Mouse (Mus musculus) stomach, postnatal 0 days (tissue): Measurements from ENCODE around the gene Tenm3.

ENCODE experiments used
- CTCF ChIP-seq: IDR thresholded peaks from 2 replicates; pipeline ENCODE4 v1.5.1; 2016; ENCODE audit warnings: antibody characterized with exemption, low read depth, mild to moderate bottlenecking, moderate library complexity
- EP300 ChIP-seq: optimal IDR thresholded peaks from 2 replicates; pipeline ENCODE3; 2016; ENCODE audit warnings: antibody characterized with exemption

- TF ChIP-seq CTCF (no peak), EP300 (no peak)
These were observed 329.5 kb downstream of the Tenm3 start for GRCm38 (mm10) chr8:48514230-48514629.
